Mouse (Mus musculus): ENCODE results near the gene Pcbd2. TPM values are rescaled to one million over a fixed set of nuclear protein-coding genes. Genes with fewer than 3 reads are reported as not detected.

Gene Pcbd2
- total RNA-seq, 2 experiments from 2014 or later, result 22.9 to 23.4 TPM

DNA sequence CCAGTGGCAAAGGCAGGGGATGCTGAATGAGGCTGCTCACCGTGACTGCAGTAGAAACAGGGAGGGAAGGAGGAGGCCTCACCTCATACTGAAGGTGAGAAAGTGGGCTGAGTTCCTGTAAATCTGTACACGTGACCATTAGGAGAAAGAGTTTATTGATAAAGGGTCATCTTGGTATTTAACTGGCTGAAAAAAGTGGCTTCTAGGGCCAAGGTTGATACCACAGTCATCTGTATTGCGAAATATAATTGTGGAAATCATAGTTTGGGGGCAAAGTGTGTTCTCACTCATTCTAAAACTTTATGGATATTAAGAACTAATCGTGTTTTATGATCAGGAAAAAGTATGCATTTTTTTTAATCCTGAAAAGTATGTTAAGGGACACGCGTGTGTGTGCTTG, 87.7 kb downstream of the Pcbd2 start:
- DNase-seq (ENCODE audit: low spot score in 2 of 2), result no peak
- intact Hi-C loops (cut with DNase I), result no loop called here

DNA sequence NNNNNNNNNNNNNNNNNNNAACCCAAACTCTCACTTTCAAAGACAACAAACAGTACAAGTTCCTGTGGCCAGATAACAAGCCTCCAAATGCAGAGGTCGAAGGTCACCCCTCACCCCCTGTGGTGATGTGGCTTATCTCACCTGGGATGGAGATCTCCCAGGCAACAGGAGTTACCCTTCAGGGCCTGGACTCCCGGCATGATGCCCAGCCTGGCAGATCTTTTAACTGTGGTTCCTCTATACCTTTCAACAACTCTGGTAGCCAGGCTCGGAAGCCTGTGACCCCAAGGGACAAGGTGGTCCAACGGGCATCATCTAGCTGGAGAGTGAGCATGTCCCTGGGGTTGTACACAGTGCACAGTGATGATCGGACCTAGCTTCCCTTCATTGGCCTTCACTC, 95.3 kb downstream of the Pcbd2 start:
- intact Hi-C loops (cut with DNase I), result loop anchor here (10.0 kb wide), 1 partner anchor 432 kb away; the partner anchor contains the start of gene Neurog1
- no peak for DNase-seq (ENCODE audit: low spot score in 2 of 2)

DNA sequence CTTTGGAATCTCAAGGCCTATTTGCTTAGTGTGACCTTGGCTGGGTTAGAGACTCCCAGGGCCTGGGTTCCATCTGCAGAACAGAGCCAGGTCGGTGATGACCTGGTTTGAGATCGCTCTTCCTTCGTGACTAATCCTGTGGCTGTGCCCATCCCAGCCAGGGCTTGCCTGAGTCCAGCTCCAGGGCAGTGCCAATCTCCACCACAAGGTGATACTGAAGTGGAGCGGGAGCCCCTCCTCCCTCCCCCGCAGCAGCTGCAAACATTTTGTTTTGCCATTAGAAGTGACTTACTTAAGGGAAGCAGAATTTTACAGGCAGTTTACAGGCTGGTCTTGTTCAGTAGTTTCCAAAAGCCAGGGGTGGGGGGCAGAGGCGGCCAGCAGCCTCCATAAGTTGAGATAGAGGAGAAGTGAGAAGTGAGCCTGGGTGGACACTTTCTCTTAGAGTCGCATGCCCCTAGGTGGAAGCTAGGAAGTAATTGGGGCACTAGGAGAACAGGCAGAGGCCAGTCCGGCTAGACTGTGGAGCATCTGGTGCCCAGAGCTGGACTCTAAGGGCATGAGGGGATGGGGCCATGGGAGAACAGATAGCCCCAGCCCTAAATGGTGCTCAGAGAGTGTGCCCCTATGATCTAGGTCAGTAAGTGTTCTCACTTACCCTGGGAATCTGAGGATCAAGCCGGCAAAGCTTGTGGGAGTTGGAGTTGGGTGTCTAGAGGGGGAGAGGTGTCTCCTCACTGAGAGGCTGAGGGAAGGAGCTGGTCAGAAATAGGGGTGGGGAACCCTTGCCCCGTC, 97.2 kb downstream of the Pcbd2 start:
- intact Hi-C loops (cut with DNase I), result loop anchor here (10.0 kb wide), 1 partner anchor 430 kb away; the partner anchor contains the start of gene Neurog1
- DNase-seq (ENCODE audit: low spot score in 2 of 2), result no peak

DNA sequence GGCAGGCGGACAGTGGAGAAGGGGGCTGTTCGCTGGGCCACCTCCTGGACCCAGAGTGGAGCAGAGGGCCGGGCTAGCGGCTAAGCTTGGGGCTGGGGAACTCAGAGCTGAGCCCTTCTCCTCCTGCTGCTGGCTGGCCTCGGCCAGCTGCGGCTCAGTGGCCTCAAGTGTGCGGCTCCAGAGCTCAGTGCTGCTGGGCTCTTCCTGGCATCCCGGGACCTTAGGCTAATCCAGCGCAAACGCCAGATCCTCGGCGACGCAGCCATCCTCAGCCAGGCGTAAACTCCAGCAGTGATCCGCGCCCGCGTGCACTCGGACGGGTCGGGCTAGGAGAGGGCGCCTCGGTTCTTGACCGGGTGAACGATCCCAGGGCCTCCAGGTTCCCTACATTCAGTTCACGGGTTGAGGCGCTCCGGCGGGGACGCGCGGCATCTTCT, 98.1 kb downstream of the Pcbd2 start:
- DNase-seq (ENCODE audit: low spot score in 2 of 2), result no peak
- intact Hi-C loops (cut with DNase I), result loop anchor here (10.0 kb wide), 1 partner anchor 430 kb away; the partner anchor contains the start of gene Neurog1

DNA sequence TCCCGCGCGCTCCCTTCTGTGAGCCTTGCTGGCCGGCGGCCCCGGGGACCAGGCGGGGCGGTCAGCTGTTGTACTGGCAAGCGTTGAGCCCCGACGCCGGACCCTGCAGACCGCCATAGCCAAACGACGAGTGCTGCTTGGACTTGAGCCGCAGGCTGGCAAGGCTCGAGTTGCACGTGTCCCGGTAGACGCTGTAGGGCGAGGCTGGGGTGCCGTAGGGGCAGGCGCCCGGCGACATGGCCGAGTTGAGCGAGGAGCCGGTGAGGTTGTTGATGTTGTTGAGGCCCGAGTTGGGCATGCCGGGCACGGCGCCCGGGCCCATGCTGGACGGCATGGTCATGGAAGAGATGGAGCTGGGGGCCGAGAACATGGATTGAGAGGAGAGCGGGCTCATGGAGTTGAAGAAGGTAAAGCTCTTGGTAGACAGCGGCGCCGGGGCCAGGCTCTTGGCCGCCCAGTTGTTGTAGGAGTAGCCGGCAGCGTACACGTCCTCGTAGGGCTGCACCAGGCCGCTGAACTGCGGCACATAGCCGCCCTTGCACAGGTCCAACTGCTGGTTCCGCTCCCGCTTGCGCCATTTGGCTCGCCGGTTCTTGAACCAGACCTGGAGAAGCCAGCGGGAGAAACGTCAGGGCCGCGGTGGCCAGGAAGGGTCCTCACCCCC, 99.0 kb downstream of the Pcbd2 start:
- no peak for DNase-seq (ENCODE audit: low spot score in 2 of 2)
- intact Hi-C loops (cut with DNase I), result loop anchor here (2.0 to 10.0 kb wide), 2 partner anchors 137 to 429 kb away; partner anchors contain the start of gene Neurog1

Other genes with a start within 250 kb of the Pcbd2 start
- 100 to 1,000 TPM; 326 to 327 TPM for gene Dbn1, start 239.3 kb upstream of the Pcbd2 start, total RNA-seq (2021)
- 10 to 100 TPM; 66.0 to 79.4 TPM for gene Pdlim7, start 213.7 kb upstream of the Pcbd2 start, total RNA-seq (2021)
- 1 to 10 TPM; 6.2 to 7.9 TPM for gene Dok3, start 198.1 kb upstream of the Pcbd2 start, total RNA-seq (2021)
- 10 to 100 TPM; 47.5 to 50.9 TPM for gene Ddx41, start 190.7 kb upstream of the Pcbd2 start, total RNA-seq (2021)
- gene Fam193b, start 156.2 kb upstream of the Pcbd2 start, total RNA-seq (2021), result 10 to 100 TPM; 62.8 to 71.1 TPM
- 100 to 1,000 TPM; 117 to 123 TPM for gene Tmed9, start 153.6 kb upstream of the Pcbd2 start, total RNA-seq (2021)
- 10 to 100 TPM; 22.6 to 23.3 TPM for gene B4galt7, start 127.5 kb upstream of the Pcbd2 start, total RNA-seq (2021)
- gene Caml, start 104.4 kb upstream of the Pcbd2 start, total RNA-seq (2021), result 10 to 100 TPM; 41.2 to 49.3 TPM
- 10 to 100 TPM; 37.8 to 44.3 TPM for gene Ddx46, start 92.3 kb upstream of the Pcbd2 start, total RNA-seq (2021)
- gene B230219D22Rik, start 34.2 kb upstream of the Pcbd2 start, total RNA-seq (2021), result 10 to 100 TPM; 86.0 to 89.1 TPM
- 10 to 100 TPM; 68.4 to 69.2 TPM for gene Txndc15, start 12.7 kb upstream of the Pcbd2 start, total RNA-seq (2021)
- under 1 TPM; 0.26 to 0.42 TPM for gene Catsper3, start 57.2 kb downstream of the Pcbd2 start, total RNA-seq (2021)
- gene Pitx1, start 108.8 kb downstream of the Pcbd2 start, total RNA-seq (2021), result not detected

Data from left cerebral cortex, postnatal 14 days (tissue).